Mouse (Mus musculus): ENCODE measurements around the gene Nod1.
"Not testable (repeated sequence)": the region's sequence is repeated elsewhere in the genome, so short reads cannot be mapped to it uniquely, and the experiment has no call there.

Gene Nod1

GRCm38 (mm10) chr6:54979426-54979825 is 7.0 kb upstream of the Nod1 start:
- no peak for DNase-seq (ENCODE audit: low spot score in 2 of 2)

- no peak for DNase-seq (ENCODE audit: low spot score in 2 of 2)
These were observed 3.2 kb upstream of the Nod1 start for GRCm38 (mm10) chr6:54975616-54976015.

- DNase-seq (ENCODE audit: low spot score in 2 of 2): no peak
These were observed 2.1 kb upstream of the Nod1 start for GRCm38 (mm10) chr6:54974501-54974900.

DNA sequence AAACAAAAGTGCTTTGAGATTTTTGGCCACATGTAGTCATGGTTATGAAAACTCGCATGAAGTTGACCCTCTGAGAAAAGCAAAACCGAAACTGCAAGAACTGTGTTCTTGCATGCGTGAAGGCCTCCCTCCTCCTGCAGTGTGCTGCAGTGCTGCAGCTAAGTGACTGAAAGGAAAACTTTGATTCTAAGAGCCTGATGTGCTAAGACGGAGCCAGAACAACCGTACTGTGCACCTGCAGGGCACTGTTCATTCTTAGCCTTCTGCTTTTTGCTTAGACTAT is 458 bp upstream of the Nod1 start:
- DNase-seq (ENCODE audit: low spot score in 2 of 2): no peak

GRCm38 (mm10) chr6:54971731-54972110 is 691 bp downstream of the Nod1 start:
- DNase-seq (ENCODE audit: low spot score in 2 of 2): no peak

- no peak for DNase-seq (ENCODE audit: low spot score in 2 of 2)
These were observed 1.9 kb downstream of the Nod1 start for GRCm38 (mm10) chr6:54970506-54970905.

DNA sequence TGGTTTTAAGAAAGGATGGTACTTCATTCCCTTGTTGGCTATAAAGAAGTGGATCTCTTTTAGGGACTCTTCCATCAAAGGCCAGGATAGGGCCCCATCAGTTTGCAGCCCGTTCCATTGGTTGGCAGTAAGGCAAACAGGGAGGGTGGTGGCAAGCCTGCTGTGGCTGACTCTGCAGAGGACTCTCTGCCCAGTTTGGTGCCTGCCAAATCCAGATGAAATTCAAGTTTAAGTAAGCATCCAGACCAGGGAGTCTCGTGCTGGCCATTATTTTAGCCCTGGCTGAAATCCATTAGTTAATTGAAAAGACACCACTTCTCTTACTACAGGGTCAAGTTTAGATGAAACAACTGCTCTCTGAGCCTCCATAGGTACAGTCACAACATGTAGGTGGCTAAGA is 2.6 kb downstream of the Nod1 start:
- DNase-seq (ENCODE audit: low spot score in 2 of 2): no peak

- DNase-seq (ENCODE audit: low spot score in 2 of 2): no peak
These were observed 4.8 kb downstream of the Nod1 start for GRCm38 (mm10) chr6:54967591-54967990.

DNA sequence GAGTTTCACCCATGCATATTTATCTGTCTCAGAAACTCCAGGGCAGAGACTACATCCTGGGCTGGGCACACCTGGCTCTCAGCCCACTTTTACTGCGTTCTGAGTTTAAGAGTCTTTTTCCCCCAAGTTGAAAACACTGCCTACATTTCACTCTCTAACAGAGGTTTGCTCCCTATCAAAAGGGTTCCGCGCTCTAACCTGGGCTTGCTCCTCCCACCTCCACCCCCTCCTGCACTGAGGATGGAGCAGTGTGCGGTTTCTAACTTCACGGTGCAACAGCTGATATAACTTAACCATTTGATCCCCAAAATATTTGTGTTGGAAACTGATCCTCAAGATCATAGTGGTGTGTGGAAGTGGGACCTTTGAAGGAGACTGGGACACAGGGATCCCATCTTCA is 7.2 kb downstream of the Nod1 start:
- DNase-seq (ENCODE audit: low spot score in 2 of 2): no peak

- DNase-seq (ENCODE audit: low spot score in 2 of 2): no peak
These were observed 7.7 kb downstream of the Nod1 start for GRCm38 (mm10) chr6:54964755-54965154.

GRCm38 (mm10) chr6:54963599-54963998 is 8.8 kb downstream of the Nod1 start:
- DNase-seq (ENCODE audit: low spot score in 2 of 2): no peak

DNA sequence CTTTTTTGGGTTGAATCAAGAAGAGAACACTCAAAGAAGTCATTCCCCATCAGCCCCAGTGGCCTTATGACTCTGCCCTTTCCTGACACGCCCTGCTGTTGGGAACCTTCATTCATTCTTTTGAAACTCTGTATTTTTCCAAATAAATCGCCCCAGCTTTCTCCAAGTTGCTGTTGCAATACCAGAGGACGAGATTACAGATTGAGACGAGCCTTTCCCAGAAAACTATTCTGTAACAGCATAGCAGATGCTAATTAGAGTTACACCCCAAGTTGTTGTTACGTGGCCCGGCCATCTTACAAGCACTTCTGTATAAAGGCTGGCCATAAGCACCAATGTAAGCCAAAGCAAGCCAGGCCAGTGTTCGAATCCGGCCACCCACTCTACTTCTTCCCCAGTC is 14.8 kb downstream of the Nod1 start:
- DNase-seq (ENCODE audit: low spot score in 2 of 2): no peak

GRCm38 (mm10) chr6:54956425-54956824 is 16.0 kb downstream of the Nod1 start:
- DNase-seq (ENCODE audit: low spot score in 2 of 2): no peak

- DNase-seq (ENCODE audit: low spot score in 2 of 2): no peak
These were observed 16.5 kb downstream of the Nod1 start for GRCm38 (mm10) chr6:54955949-54956348.

DNA sequence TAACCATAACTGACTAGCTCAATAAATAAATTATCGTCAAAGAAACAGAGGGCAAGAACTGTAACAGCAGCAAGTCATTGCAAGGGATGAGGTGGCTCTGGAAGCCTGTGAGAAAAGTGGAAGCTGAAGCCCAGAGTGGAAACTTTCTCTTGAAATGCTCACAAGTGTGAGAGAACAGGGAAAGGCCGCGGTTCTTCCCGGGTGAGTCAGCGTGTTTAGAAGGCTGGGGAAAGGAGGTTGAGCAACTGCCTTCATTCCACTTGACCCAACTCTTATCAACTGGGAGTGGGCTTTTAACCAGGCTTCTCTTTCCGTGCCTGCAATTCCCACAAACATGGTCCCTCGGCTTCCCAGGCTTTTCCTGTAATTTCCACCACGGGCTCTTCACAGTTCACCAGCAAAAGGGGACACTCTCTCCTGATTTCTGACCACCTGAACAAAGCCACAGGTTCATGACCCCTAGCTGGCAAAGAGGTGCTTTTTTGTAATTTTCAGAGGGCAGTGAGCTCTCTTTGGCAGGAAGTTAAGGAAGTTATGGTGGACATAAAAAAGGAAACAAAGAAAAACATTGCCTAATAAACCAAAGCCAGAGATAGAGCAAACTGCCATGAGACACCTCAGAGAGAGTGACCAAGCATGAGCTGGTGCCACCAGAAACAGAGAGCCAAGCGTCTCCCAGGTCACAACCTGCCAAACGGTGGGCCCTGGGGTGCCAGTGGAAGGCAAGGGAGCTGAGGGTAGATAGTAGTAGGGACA is 17.6 kb downstream of the Nod1 start:
- no peak for DNase-seq (ENCODE audit: low spot score in 2 of 2)

DNA sequence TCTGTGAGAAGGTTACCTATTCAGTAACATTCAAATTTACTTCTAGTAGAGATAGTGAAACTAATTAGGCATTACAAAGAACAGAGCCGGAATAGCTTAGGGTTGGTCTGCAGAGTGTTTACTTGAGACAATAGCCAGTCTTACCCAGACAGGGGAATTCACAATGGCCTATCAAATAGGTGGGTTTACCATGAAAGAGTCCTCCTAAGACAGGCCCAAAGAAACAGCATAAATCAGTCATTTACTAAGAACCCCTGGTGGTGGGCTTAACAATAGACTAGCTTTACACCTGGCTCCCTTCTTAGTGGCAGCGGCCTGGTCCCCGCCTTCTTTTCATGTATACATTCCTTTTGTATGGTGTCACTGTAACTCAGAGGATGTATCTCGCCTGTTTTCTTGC is 19.0 kb downstream of the Nod1 start:
- not testable (repeated sequence) for DNase-seq (ENCODE audit: low spot score in 2 of 2)

GRCm38 (mm10) chr6:54952542-54952941 is 19.9 kb downstream of the Nod1 start:
- no peak for DNase-seq (ENCODE audit: low spot score in 2 of 2)

DNA sequence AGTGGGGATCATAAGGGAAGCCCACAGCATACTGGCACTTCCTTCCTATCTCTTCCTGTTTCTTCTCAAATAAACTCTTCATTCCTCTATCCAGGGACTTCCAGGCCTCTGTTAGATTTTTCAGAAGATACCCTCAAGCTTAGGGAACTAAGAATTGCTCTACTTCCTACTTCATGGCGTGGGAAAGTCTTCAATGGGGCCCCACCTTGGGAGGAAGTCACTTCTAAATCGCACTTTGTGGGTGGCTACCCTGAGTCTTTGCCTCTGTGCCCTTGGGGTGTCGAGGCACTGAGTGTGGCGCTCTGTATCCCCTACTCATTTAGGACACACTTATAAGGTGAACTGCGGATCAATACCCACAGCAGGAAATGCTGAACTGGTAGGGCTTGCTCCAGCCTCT is 23.7 kb downstream of the Nod1 start:
- no peak for DNase-seq (ENCODE audit: low spot score in 2 of 2)

- DNase-seq (ENCODE audit: low spot score in 2 of 2): no peak
These were observed 26.0 kb downstream of the Nod1 start for GRCm38 (mm10) chr6:54946241-54946953.

DNA sequence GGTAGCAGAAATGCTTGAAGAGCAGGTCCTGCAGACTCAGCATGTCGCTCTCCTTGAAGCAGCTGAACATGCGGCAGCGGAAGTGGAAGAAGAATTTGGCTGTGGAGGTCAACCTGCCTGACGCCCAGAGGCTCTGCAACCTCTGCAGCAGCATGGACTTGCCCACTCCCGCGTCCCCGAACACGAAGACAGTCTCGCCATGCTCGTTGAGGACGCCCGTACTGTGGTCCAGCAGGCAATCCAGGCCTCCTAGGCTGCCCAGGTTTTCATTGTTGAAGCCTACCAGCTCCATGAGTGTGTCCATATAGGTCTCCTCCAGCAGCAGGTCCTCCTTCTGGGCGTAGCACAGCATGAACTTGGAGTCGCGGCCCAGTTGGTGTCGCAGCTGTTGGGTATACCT is 27.9 kb downstream of the Nod1 start:
- no peak for DNase-seq (ENCODE audit: low spot score in 2 of 2)

- DNase-seq (ENCODE audit: low spot score in 2 of 2): no peak
These were observed 28.7 kb downstream of the Nod1 start for GRCm38 (mm10) chr6:54943753-54944152.

- no peak for DNase-seq (ENCODE audit: low spot score in 2 of 2)
These were observed 29.1 kb downstream of the Nod1 start for GRCm38 (mm10) chr6:54943292-54943691.

DNA sequence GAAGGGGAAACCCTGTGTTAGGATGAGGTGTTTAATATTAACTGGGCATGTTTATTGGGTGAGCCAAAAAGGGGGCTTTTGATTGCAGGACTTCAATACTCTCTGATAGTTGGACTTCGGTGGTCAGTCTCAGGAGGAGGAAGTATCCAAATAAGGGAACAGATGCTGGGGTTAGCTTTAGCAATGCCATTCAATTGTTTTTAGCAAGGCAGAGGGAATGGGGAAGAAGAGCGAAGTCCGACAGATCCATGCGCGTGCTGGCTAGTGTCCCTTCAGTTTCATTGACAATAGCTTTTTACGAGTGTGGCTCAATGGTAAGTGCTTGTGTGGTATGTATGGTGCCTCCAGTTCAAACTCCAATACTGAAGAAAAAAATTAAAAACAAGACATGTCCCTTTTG is 31.3 kb downstream of the Nod1 start:
- no peak for DNase-seq (ENCODE audit: low spot score in 2 of 2)

GRCm38 (mm10) chr6:54940126-54940525 is 32.3 kb downstream of the Nod1 start:
- DNase-seq (ENCODE audit: low spot score in 2 of 2): no peak
